Mouse (Mus musculus): ENCODE measurements around the gene Prmt2.

Gene Prmt2

GRCm38 (mm10) chr10:76237341-76238225 lies at the start of gene Prmt2:
Gene Prmt2, minus strand, starts transcription at chr10:76237865.
- DNase-seq (ENCODE audit: low read depth): peak; percentile 91

GRCm38 (mm10) chr10:76278541-76279097 lies 41.0 kb upstream of the Prmt2 start:
- no peak for DNase-seq (ENCODE audit: low read depth)

GRCm38 (mm10) chr10:76275256-76275655 lies 37.6 kb upstream of the Prmt2 start:
- no peak for DNase-seq (ENCODE audit: low read depth)

- peak; percentile 4 for DNase-seq (ENCODE audit: low read depth)
These were observed 33.6 kb upstream of the Prmt2 start for GRCm38 (mm10) chr10:76271238-76271637.

- DNase-seq (ENCODE audit: low read depth): no peak
These were observed 24.8 kb upstream of the Prmt2 start for GRCm38 (mm10) chr10:76262431-76262830.

- DNase-seq (ENCODE audit: low read depth): no peak
These were observed 23.8 kb upstream of the Prmt2 start for GRCm38 (mm10) chr10:76261447-76261846.

GRCm38 (mm10) chr10:76260358-76261059 lies 22.8 kb upstream of the Prmt2 start:
- DNase-seq (ENCODE audit: low read depth): no peak

GRCm38 (mm10) chr10:76259566-76260232 lies 22.0 kb upstream of the Prmt2 start:
- DNase-seq (ENCODE audit: low read depth): no peak

- no peak for DNase-seq (ENCODE audit: low read depth)
These were observed 20.2 kb upstream of the Prmt2 start for GRCm38 (mm10) chr10:76257719-76258390.

- DNase-seq (ENCODE audit: low read depth): no peak
These were observed 19.6 kb upstream of the Prmt2 start for GRCm38 (mm10) chr10:76257231-76257630.

GRCm38 (mm10) chr10:76255617-76256016 lies 18.0 kb upstream of the Prmt2 start:
- DNase-seq (ENCODE audit: low read depth): no peak

GRCm38 (mm10) chr10:76253536-76253935 lies 15.9 kb upstream of the Prmt2 start, which contains the start of gene S100b:
Gene S100b, plus strand, starts transcription at chr10:76253853.
- no peak for DNase-seq (ENCODE audit: low read depth)

GRCm38 (mm10) chr10:76253079-76253478 lies 15.4 kb upstream of the Prmt2 start:
- DNase-seq (ENCODE audit: low read depth): no peak

- no peak for DNase-seq (ENCODE audit: low read depth)
These were observed 13.2 kb upstream of the Prmt2 start for GRCm38 (mm10) chr10:76250870-76251269.

GRCm38 (mm10) chr10:76248647-76248968 lies 10.9 kb upstream of the Prmt2 start:
- no peak for DNase-seq (ENCODE audit: low read depth)

GRCm38 (mm10) chr10:76247960-76248646 lies 10.4 kb upstream of the Prmt2 start:
- DNase-seq (ENCODE audit: low read depth): no peak

- no peak for DNase-seq (ENCODE audit: low read depth)
These were observed 8.9 kb upstream of the Prmt2 start for GRCm38 (mm10) chr10:76246601-76247000.

GRCm38 (mm10) chr10:76245106-76245505 lies 7.4 kb upstream of the Prmt2 start:
- DNase-seq (ENCODE audit: low read depth): no peak

- DNase-seq (ENCODE audit: low read depth): no peak
These were observed 1.7 kb upstream of the Prmt2 start for GRCm38 (mm10) chr10:76239401-76239800.

- no peak for DNase-seq (ENCODE audit: low read depth)
These were observed 8.0 kb downstream of the Prmt2 start for GRCm38 (mm10) chr10:76229627-76230026.

- no peak for DNase-seq (ENCODE audit: low read depth)
These were observed 11.7 kb downstream of the Prmt2 start for GRCm38 (mm10) chr10:76225944-76226343.
